Mouse (Mus musculus) T-helper 2 cell (primary cell): ENCODE results near the gene Olfr988.
"Not testable (repeated sequence)": the region's sequence is repeated elsewhere in the genome, so short reads cannot be mapped to it uniquely, and the experiment has no call there.

Experiments used
- in situ Hi-C: fragments of 300-600 bp; cut with MboI, MseI; formaldehyde crosslinking; loops from one replicate; pipeline ENCODE4 v1.15.1; 2025; ENCODE audit warnings: high pct_unique_total_duplicates

Gene Olfr988

GRCm38 (mm10) chr2:85363127-85363526 lies at the start of gene Olfr988:
Gene Olfr988 (minus strand): TSS chr2:85363227.
- in situ Hi-C loops = not testable (repeated sequence)

GRCm38 (mm10) chr2:85409369-85409768 lies 46.3 kb upstream of the Olfr988 start, which contains the start of gene Olfr992:
Gene Olfr992 (minus strand): TSS chr2:85409469.
- in situ Hi-C loops = no loop called here

- in situ Hi-C loops = no loop called here
Observed at GRCm38 (mm10) chr2:85339972-85340371, 23.1 kb downstream of the Olfr988 start.

GRCm38 (mm10) chr2:85339215-85339614 lies 23.8 kb downstream of the Olfr988 start, which contains the start of gene Olfr987:
Gene Olfr987 (minus strand): TSS chr2:85339315.
- in situ Hi-C loops = not testable (repeated sequence)

GRCm38 (mm10) chr2:85319106-85319505 lies 43.9 kb downstream of the Olfr988 start:
- in situ Hi-C loops = no loop called here
